8 mouse cellular contexts compared by ENCODE assay signal in the genomic region with DNA sequence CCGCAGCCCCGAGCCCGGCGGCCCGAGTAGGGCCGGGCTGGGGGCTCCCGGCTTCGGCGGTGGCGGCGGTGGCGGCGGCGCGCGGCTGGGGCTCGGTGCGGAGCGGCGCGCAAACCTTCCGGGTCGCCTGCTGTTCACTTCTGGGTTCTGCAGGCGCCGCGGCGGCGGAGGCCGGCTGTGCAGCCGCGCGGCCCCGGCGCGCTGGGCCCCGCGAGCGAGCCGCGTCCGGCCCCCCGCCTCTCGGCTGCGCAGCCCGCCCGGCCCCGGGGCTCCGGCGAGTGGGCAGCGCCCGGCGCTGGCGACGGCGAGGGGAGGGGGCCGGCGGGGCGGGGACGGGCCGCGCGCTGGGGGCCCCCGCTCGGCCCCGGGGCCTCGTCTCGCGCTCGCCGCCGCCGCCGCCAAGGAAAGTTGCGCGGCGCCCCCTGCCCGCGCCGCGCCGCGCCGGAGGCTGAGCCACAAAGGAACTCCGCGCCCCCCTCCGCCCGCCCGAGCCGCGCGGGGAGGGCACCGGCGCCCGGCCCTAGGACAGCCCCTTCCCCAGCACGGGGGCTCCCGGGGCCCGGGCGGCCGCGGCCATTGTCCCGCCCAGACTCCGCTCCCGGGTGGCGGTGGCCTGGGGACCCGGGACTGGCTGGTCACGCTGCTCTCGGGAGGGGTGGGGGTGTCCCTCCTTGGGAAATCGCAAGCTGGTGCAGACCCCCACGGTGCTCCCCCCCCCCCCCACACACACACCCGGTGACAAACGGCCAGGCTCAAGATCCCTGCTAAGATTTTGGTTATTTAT. TPM values are rescaled to one million over a fixed set of nuclear protein-coding genes. Genes with fewer than 3 reads are reported as not detected.
DNase-seq lines count a peak whose midpoint lies in the region; ATAC-seq and TF ChIP-seq lines count a peak whose summit lies in the region.

A gene (minus strand): TSS at position 3 of the 784 bp plus-strand sequence.

- H3K27ac ChIP-seq in intestine, postnatal 0 days (ENCODE audit: low read depth, low read length) = peak within 1 kb of the TSS; percentile 96
- peak within 1 kb of the TSS; percentile 94 for H3K27ac ChIP-seq in liver, embryonic 15.5 days (replicated peaks)
- peak within 1 kb of the TSS; percentile 95 for H3K27ac ChIP-seq in neural tube, embryonic 14.5 days (ENCODE audit: low read depth, low read length)

- WGBS in intestine, postnatal 0 days = 0% methylated on average over 48 of the region's 111 CpGs
- under 1% methylated on average over 77 of the region's 111 CpGs for WGBS in liver, embryonic 15.5 days (ENCODE audit: insufficient replicate concordance)
- WGBS in neural tube, embryonic 14.5 days = under 1% methylated on average over 50 of the region's 111 CpGs

- H3K27me3 ChIP-seq in intestine, postnatal 0 days (replicated peaks; ENCODE audit: control insufficient read depth, insufficient read depth, low read length) = no peaks in the 10 kb centered on the region
- no peaks in the 10 kb centered on the region for H3K27me3 ChIP-seq in liver, embryonic 15.5 days
- no peaks in the 10 kb centered on the region for H3K27me3 ChIP-seq in neural tube, embryonic 14.5 days (ENCODE audit: control insufficient read depth, insufficient read depth, low read length)

- H3K9me3 ChIP-seq in intestine, postnatal 0 days (ENCODE audit: control insufficient read depth) = no peaks in the 10 kb centered on the region
- no peaks in the 10 kb centered on the region for H3K9me3 ChIP-seq in liver, embryonic 15.5 days (replicated peaks)
- no peaks in the 10 kb centered on the region for H3K9me3 ChIP-seq in neural tube, embryonic 14.5 days (ENCODE audit: control insufficient read depth, low read length)

- peak within 1 kb of the TSS; percentile 76 for H3K4me3 ChIP-seq in intestine, postnatal 0 days (ENCODE audit: low read depth, low read length)
- peak within 1 kb of the TSS; percentile 86 for H3K4me3 ChIP-seq in liver, embryonic 15.5 days (replicated peaks)
- peak within 1 kb of the TSS; percentile 84 for H3K4me3 ChIP-seq in neural tube, embryonic 14.5 days (ENCODE audit: low read depth, low read length)

- peak; percentile 72 for ATAC-seq in intestine, postnatal 0 days
- ATAC-seq in liver, embryonic 15.5 days (ENCODE audit: insufficient read depth) = peak; percentile 53
- peak; percentile 53 for ATAC-seq in neural tube, embryonic 14.5 days (ENCODE audit: low read depth)

- DNase-seq in urinary bladder, postnatal 14 days (ENCODE audit: low spot score) = peak; percentile 43
- DNase-seq in urinary bladder, postnatal 10 days (ENCODE audit: low spot score) = no peak
- DNase-seq in cerebellum, postnatal 14 days = peak; percentile 52 to 64
- DNase-seq in heart, adult 11 months = peak; percentile 97
- peak; percentile 63 to 73 for DNase-seq in thymus, postnatal 36 days

- peak within 1 kb of the TSS; percentile 99 for H3K9ac ChIP-seq in intestine, postnatal 0 days (ENCODE audit: low read depth, low read length)
- peak within 1 kb of the TSS; percentile 90 for H3K9ac ChIP-seq in liver, embryonic 15.5 days
- peak within 1 kb of the TSS; percentile 99 for H3K9ac ChIP-seq in neural tube, embryonic 14.5 days (replicated peaks; ENCODE audit: low read depth, low read length)

- TF ChIP-seq CTCF in intestine, postnatal 0 days (IDR thresholded peaks at IDR 0.05; ENCODE audit: low read depth) = 0 out of 2 replicates have a peak, but pooled peaks have one; percentile 0

- no peaks in the 10 kb centered on the region for H3K36me3 ChIP-seq in intestine, postnatal 0 days (ENCODE audit: control insufficient read depth, insufficient read depth)
- H3K36me3 ChIP-seq in liver, embryonic 15.5 days (replicated peaks) = no peaks in the 10 kb centered on the region
- H3K36me3 ChIP-seq in neural tube, embryonic 14.5 days (ENCODE audit: control insufficient read depth, insufficient read depth, low read length) = no peaks in the 10 kb centered on the region

- H3K4me1 ChIP-seq in intestine, postnatal 0 days (replicated peaks; ENCODE audit: control insufficient read depth, insufficient read depth, low read length) = 0 out of 2 replicates have a peak, but pooled peaks cover 6% of the 10 kb centered on the region
- peaks cover 69% of the 10 kb centered on the region for H3K4me1 ChIP-seq in liver, embryonic 15.5 days (replicated peaks)
- H3K4me1 ChIP-seq in neural tube, embryonic 14.5 days (ENCODE audit: control insufficient read depth, insufficient read depth, low read length) = peaks cover 27% of the 10 kb centered on the region

- H3K4me2 ChIP-seq in intestine, postnatal 0 days (replicated peaks; ENCODE audit: low read depth) = peak within 1 kb of the TSS; percentile 98
- H3K4me2 ChIP-seq in liver, embryonic 15.5 days = peak within 1 kb of the TSS; percentile 99
- H3K4me2 ChIP-seq in neural tube, embryonic 14.5 days (ENCODE audit: low read depth, low read length) = peak within 1 kb of the TSS; percentile 98

RNA-seq across cellular contexts. Expression of the gene that starts here (rescaled TPM):
- polyA plus RNA-seq in intestine, postnatal 0 days (2015; fragmentation: Nextera tagmentation; extraction: Ambion mirVana) = 12.6 and 12.9 TPM in 2 replicates
- 6.5 and 6.8 TPM in 2 replicates for polyA plus RNA-seq in liver, embryonic 15.5 days (2015; fragmentation: Nextera tagmentation; extraction: Ambion mirVana)
- 26.2 and 33.1 TPM in 2 replicates for polyA plus RNA-seq in neural tube, embryonic 14.5 days (2014; fragmentation: Nextera tagmentation; extraction: Ambion mirVana)
